Mouse (Mus musculus) spleen, postnatal 4 days (tissue): ENCODE data around the gene Grin2d.
A peak's percentile ranks its signal among the peaks of the same experiment; 100 is the strongest.
"Not testable (repeated sequence)": the region's sequence is repeated elsewhere in the genome, so short reads cannot be mapped to it uniquely, and the experiment has no call there.

ENCODE experiments used
- DNase-seq, 2 experiments: peaks; one replicate each; pipeline ENCODE4 v3.0.0; 2022; ENCODE audit warnings: low spot score in 2 of 2

Grin2d gene

DNA sequence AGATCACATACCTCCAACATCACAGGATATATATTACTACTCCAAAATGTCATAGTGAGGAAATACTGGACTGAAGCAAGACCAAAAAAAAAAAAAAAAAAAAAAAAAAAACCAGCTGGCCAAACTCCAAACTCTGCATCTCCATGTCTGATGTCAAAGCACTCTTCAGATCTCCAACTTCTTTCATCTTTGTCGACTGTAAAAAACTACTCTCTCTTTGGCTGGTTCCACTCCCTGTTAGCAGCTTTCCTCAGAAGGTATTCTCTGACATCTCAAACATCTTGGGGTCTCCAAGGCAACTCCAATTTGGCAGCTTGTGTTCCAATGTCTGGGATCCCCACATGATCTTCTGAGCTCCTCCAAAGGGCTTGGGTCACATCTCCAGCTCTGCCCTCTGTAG lies at the start of gene Grin2d:
Gene Grin2d, minus strand, starts transcription at position 101 of the 400 bp plus-strand sequence.
- not testable (repeated sequence) for DNase-seq

DNA sequence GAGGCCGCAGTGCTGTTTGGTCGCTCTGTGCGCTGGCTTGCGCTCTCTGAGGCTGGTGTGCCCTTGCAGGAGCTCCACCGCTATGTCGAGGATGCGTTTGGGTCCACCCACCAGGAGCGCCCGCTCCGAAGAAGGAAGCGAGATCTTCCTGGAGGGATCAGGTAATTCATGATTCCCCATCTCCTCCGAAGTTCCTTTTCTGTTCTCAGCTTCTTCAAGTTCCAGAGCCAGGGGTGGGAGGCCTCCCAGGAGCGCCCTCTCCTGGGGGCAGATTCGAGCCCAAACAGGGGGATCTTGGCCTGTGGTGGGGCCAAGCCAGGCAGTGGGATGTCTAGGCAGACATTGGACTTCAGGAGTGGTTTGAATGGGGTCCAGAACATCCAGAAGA lies 46.2 kb upstream of the Grin2d start:
- DNase-seq = peak; percentile 51 to 77

DNA sequence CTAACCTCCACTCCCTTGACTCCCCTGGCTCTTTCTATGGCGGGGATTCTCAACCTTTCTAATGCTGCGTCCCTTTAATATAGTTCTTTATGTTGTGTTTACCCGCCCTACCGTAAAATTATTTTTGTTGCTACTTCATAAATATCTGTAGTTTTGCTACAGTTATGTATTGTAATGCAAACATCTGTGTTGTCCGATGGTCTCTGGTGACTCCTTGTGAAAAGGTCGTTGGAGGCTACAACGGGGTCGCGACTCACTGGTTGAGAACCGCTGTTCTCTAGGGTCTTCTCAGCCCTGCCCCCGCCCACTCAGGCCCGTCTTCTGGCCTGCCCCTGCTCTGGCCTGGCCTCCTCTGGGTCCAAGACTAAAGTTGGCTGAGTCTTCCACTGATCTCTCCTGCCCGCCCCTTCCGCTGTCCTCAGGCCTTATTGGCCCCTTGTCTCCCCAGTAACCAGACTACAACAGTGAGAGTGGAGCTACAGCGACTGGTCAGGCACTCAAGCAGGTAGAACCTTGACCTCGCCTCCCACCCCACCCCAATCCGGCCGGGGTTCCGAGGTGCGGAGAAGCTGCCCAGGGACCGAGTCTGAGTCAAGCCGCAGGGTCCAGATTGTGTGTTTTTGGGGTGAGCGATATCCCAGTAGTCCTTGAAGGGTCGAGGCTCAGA lies 45.7 kb upstream of the Grin2d start, which contains the start of gene Ccdc114:
Gene Ccdc114, plus strand, starts transcription at position 311 of the 667 bp plus-strand sequence.
- peak; percentile 67 to 83 for DNase-seq

DNA sequence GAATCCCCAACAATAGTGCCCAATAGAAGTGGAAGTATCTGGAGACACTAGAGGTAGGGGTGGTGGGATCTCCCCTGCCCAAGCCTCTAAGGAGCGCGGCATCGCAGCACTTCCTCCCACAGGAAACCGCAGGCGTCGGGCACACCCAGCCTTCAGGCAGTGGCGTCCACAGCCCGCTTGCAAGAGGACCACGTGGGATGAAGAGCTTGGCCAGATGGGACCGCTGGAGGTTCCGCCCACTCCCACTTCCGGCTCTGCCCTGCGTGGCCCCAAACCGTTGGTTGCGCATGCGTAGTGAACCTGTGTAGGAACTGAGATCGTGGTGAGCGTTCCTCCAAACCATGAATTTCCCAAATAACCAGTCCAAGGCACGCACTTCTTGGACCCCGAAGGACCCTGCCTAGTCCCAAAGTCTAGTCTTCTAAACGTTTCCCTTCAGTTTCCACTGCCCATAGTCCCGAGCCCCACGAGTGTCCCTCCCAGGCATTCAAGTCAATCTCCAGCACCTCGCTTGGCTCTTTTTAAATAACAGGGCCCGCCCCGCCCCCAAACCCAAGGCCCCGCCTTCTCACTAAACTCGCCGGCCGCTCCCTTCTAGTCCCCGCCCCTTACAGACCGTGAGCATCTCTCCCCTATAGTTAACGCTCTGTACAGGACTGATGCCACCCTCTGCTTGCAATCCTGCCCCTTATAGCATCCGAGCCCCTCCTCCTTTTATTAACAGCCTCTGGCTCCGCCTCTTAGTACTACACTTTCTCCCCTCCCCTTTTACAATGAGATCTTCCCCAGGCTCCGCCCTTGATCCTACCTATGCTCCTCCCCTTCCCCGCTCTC lies 45.0 kb upstream of the Grin2d start:
- peak; percentile 93 to 95 for DNase-seq

DNA sequence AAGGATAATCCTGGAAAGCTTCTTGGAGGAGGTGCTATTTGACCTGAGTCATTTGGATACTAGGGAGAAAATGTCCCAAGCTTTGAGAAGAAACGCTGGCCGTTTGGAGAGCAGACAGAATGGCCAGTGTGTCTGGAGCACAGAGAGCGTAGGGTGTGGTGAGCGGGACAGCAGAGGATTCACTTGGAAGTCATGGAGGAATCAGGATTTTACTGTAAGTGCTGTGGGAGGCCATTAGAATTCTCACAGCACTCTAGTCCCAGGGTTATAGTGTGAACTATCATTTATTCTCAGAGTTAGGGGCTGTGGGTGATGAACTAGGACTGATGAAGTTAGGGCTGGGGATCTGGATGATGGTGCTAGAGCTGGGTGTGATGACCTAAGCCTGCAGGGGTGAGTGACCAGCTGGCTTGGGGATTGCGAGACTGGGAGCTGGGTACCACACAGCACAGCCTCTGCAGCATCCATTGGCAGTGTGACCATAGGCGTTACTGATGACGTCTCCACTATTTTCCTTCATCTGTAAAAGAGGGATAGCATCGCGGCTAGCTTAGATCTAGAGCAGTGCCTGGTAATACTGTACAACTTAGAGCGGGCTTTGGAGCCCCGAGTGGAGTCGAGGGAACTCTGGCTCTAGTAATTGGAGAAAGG lies 43.9 kb upstream of the Grin2d start:
- no peak for DNase-seq

DNA sequence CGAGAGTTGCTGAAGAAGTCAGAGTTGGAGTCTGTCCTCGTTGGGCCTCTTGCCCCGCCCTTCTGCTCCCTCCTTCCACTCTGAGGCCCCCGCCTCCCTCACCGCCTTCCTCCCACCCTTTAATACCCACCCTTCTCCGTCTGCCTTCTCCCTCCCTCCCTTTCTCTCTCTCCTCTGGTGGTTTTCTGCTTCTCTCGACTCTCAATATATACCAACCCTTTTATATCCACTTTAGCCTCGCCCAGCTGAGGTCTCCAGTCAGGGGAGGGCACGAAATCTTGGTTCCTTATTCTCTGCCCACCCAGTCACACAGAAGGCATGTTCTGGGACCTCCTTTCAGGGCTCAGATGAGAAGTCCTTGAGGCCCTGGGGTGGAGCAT lies 43.1 kb upstream of the Grin2d start, which contains the start of gene Emp3:
Gene Emp3, minus strand, starts transcription at position 163 of the 380 bp plus-strand sequence.
- peak in 1 of 2 experiments; percentile 64 for DNase-seq

DNA sequence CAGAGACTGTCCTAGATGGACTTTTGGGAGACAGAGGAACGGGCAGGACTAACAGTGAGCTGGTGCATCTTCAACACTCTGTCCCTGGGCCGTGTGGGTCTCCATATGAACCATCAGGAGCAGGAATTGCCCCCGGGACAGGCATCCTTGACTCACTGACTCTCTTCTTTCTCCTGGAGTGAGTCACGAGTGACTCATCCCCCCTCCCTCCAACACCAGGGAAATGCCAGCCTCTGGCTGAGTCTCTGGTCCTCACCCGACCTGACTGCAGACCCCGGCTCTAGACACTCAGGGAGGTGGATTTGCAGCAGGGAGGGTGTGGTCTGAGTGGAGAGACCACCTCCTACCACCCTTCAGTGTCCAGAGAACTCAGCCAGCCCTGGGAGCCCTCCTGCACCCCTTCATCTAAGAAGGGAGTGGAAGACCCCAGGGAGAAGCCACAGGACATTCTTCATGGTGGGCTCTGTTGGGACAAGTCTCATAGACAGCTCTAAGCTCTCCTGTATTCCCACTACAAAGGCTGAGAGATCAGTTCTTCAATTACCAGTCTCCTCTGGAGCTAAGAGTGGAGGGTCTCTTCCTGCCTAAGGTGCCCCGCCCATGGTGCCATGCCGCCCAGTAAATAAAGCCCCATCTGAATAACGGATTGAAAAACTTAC lies 42.5 kb upstream of the Grin2d start:
- no peak for DNase-seq

DNA sequence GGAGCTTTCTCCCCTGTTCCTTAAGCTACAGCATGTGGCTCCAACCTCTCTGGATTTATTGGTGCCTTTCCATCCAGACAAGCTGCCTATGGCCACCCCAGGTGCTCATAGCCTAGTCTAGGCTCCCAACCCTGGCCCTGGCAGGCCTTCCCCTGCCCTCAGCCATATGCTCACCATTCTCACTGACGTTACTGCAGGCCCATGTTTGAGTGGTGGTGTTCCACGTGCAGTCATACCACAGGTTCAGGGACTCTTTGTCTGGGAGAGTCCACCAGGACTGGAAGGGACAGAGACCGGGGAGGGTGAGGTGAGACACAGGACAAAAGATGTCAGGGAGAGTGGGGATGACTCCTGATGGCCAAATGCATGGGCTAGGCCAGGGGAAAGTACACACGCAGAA lies 41.6 kb upstream of the Grin2d start:
- no peak for DNase-seq

DNA sequence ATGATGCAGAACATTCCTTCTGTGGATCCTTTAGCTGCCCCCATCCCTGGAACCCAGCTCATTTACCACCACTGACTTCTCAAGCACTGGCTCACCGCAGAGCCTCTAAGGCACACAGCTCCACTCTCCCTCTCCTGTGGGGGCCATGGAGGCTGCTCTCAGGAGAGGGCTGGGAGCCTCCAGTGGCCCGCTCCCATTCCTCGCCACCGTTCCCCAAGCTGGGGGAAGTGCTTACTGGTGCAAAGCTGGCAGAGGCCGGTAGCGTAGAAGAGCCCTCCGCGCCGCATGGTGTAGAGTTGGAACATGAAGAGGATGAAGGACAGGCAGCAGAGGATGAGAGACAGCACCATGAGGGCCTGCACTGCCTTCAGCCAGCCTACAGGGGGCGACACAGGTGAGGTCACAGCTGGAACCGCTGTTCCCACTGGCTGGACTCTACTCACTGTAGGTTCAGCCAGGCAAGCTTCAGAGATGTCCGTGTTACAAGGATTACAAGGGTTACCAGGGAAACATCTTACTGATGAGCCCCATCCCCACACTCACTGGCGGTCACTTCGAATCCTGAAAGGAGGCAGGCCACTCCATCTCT lies 41.0 kb upstream of the Grin2d start:
- peak in 1 of 2 experiments; percentile 81 for DNase-seq

DNA sequence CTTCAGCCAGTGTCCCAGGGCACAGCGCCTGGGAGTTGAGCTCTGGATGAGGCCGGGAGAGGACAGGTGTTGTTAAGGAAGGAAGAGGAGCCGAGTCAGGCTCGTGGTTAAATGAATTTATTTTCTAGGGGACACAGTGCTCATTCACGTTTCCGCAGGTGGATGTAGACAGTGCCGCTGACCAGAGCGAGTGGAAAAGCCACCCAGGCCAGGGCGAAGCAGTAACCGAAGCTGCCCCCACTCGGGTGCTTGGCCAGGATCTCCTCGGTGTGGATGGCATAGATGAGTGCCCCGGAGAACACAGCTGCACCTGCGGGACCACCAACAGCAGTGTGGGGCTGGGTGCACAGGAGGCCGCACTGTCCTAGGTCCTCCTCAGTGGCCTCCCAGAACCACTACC lies 39.7 kb upstream of the Grin2d start:
- DNase-seq = no peak

DNA sequence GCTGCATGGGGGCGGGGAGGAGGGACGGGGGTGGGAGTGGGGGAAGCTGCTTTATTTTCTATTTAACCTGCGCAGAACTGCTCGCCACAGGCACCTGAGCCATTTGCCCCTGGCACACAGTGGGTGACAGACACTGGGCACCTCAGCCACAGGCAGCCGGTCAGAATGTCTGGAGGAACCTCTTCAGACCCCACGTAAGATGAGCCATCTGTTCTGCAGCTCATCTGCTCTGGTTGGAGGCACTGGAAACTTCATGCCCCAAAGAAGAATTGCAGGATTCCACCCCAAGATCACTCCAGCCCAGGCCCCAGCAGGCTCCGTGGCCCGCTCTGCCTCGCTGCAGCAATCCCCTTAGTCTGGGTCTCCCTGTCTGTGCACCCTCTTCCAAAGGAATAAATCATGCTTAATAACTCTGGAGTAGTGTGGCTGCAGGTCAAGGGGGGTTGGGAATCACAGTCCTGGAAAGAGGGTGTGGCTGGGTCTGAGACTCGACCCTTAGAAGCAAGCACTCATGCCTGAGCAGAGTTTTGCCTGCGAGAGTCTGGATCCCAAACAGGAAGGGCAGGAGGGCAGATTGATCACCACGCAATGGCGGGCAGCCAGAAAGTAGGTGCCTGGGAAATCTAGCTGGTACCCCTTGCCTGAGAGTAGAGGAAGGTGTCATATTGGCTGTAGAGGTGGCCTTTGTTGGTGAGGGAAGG lies 39.0 kb upstream of the Grin2d start:
- no peak for DNase-seq

DNA sequence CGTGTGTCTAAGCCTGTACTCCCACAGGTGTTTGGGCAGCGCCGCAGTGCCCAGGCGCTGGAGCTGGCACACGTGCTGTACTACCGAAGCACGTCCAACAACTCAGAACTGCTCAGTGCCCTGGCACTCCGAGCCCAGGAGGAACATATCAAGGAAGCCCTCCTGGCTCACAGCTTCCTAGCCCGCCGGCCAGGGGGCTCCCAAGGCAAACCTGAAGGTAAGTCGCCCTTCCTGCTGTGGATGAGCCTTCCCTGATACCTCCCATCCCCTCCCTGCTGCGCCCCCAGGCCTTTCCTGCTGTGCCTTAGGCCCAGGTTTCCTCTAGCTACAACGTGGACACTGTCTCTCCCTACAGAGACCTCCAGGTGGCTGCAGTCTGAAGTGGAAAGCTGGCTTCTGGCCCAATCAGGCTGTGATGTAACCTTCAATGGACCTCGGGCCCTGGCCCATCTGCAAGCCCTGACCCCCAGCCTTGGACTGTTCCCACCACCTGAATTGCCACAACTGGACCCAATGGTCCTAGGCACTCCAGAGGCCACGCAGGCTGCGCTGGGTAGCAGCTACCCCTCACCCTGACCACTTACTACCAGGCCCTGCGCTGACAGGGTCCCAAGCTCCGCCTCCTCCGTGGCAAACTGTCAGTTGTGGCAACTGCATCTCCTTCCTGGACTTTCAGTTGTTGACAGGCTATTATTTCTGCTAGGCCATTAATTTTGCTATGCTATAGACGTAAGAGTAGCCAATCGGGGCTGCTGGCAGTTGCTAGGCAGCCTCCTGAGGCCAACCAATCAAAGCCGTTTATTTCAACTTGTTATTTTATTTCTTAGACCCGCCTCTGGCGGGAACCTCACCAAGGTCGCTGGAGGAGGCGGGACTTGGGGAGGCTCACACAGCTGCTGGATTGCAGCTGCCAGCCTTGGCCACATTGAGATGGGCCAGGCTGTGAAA lies 38.2 kb upstream of the Grin2d start:
- peak; percentile 82 to 86 for DNase-seq

DNA sequence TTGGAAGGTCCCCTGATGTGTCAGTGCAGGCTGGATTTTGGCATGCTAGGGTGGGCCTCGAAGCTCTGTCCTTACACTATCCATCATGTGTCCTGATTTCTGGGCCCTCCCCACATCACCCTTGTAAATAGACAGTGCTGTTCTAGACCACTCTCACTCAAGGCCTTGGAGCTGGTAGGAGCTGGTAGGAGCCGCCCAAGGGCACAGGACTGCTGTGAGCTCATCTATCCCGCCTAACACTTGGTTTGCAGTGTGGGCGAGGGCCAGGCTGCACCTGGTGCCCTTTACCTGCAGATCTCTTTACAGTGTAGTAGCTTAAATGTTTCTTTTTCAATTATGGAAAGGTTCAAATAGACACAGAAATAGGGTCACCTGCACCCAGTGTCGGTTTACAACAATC lies 36.8 kb upstream of the Grin2d start:
- DNase-seq = no peak

DNA sequence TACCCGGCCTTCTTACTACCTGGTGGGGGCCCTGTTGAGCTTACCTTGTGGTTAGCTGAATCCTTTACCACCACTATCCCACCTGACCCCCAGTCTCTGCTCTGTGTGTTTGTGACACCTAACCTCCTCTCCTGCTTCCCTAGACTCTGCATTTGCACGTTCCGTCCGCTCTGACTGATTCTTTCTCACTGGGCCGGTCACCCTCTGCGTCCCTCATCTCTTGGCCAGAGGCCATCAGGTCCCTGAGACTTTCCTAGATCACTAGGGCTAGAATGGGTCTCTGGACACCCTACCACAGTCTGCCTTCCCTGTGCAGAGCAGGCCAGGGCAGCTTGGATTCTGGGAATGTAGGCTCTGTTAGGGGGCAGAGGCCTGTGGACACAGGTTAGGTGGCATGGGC lies 35.9 kb upstream of the Grin2d start:
- no peak for DNase-seq

DNA sequence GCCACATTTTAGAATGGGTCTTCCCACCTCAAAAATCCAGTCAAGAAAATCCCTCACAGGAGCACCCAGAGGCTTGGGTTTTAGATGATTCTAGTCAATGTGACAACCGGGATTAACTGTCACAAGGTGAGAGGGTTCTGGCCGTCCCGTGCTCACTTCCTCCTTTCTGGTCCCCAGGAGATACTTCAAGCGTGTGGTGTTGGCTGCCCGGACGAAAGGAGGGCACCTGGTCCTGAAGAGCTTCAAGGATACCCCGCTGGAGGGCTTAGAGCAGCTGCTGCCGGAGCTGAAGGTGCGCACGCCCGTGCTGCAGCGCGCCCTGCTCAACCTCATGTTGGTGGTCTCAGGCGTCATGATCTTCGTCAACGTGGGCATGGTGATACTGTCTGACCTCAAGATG lies 31.0 kb upstream of the Grin2d start:
- DNase-seq = no peak

DNA sequence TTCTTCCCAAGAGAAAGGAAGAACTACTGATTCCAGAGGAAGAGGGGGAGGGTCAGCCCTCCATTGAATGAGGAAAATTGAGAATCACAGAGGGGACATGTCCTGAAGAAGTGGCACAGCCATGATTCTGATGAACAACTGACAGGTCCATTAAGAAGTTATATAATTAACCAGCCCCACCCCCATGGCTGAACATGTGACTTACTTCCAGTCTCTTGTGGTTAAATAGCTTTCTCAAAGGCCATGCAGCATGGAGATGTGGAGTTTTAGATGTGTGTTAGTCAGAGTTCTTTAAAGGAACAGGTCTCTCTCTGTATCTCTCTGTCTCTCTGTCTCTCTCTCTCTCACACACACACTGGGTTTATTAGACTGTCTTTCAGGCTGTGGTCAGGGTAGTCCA lies 30.2 kb upstream of the Grin2d start:
- no peak for DNase-seq

DNA sequence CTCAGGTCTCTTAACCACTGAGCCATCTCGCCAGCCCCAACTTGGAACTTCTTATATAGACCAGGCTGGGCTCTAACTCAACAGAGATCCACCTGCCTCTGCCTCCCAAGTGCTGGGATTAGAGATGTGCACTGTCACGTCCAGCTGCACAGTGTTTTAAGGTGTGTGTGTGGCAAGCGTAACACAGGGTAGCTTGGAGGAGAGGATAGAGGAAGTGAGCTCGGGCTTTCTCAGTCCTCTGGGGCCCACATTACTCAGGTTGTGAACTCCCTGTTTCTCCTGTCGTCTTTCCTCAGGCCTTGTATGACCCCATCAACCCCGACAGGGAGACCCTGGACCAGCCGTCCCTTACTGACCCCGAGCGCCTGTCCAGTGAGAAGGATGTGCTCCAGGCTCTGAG lies 28.4 kb upstream of the Grin2d start:
- no peak for DNase-seq

DNA sequence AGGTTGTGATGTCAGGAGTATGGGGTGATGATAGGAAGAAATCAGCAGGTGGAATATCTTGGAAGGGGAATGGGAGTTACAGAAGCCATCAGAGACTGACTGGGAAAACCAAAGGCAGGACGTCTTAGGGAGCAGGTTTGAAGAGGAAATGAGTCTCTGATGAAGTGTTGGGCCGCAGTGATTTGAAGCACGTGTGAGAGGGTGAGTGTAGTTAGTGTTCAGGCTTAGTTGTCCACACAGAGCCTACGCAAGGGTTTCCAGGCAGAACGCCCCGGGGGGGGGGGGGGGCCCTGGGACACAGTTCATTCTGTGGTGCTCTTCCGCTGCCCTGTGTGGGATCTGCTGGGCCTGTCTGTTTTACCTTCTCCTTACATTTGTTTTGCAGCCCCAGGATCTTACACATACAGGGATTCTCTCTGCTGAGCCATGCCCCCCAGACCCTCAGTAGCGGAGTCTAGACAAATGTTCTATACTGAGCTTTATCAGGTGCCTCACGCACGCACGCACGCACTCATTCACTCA lies 24.4 kb upstream of the Grin2d start:
- DNase-seq = no peak

DNA sequence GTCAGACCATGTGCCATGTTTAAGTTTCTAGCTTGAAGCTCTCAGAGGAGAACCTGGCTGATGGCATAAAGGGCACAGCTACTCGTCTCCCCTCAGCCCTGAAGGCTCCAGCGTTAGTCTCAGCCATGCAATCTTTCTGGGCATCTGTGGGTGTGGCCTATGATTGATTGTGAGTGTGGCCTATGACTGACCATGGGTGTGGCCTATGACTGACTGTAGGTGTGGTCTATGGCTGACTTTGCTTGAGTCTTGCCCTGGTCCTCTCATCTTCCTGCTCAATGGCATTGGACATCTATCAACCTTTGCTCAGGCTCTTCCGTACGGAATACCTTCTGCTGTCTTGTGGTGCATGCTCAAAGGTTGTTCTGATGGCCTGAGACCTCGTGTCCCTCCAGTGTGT lies 23.4 kb upstream of the Grin2d start:
- DNase-seq = peak in 1 of 2 experiments; percentile 61

DNA sequence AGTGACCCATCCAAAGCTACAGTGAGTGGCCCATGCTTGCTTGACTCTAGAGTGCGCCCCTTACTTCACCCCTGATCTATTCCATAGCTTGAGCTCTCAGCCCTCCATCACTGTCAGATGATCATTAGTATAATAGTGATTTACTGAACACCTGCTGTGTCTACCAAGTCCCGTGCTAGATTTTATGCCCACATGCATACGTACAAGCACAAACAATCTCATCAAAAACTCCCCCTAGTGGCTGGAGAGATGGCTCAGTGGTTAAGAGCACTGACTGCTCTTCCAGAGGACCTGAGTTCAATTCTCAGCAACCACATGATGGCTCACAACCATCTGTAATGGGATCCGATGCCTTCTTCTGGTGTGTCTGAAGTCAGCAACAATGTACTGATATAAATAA lies 19.9 kb upstream of the Grin2d start:
- DNase-seq = not testable (repeated sequence)
